Mouse (Mus musculus): ENCODE data around the gene Arfgap2.

Arfgap2 gene

DNA sequence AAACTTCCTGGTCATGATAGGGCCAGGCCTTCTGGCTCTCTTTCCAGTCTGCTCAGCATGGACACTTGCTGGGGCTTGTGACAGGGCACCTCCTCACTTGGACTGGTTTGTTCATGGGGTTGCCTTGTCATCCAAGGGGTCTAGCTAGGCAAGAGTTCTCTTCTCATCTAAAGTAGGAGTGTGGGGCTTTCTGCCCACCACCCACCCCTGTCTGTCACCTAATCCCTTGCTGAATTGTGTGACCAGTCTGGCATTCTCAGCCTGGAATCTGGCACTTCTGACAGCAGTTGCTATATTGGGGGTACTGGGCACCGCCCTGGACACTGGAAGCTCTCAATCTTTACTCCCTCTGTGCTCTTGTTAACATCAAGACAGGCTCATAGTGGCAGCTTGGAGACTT, 5.3 kb upstream of the Arfgap2 start:
- no peak for DNase-seq (ENCODE audit: low spot score in 2 of 2)

DNA sequence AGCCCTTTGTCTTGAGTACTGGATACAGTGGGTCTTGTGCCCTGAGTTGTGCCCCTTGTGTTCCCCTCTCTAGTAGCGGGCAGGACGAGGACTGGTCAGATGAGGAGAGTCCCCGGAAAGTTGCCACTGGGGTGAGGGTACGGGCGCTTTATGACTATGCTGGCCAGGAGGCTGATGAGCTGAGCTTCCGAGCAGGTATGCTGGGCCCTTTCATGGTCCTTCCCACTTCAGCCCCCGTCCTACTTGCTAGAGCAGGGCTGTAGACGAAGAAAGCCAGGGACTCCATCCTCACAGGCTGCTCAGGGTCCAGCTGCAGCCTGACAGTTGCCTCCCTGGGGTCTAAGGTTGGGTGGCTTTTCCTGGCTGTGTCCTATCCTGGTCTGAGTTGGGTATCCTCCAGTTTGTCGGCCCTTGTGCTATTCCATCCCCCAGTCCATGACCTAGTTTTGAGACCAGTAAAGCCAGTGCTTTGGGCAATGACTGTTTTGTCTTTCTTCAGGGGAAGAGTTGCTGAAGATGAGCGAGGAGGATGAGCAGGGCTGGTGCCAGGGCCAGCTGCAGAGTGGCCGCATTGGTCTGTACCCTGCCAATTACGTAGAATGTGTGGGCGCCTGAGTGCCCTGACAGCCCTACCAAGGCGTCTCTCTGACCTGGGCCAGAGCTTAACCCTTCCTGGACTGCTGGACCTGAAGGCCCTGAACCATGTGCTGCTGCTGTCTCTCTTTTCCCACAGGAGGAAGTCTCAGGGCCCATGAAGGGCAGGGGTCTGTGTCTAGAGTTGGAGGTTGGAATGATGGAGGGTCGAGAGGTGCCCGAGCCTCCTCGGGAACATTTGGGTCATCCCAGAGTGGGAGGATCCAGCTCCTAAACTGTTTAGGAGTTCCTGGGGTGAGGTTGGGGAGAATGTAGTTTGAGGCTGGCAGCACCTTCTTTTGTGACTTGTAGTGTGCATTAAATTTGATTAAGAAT, 798 bp upstream of the Arfgap2 start:
- no peak for DNase-seq (ENCODE audit: low spot score in 2 of 2)

DNA sequence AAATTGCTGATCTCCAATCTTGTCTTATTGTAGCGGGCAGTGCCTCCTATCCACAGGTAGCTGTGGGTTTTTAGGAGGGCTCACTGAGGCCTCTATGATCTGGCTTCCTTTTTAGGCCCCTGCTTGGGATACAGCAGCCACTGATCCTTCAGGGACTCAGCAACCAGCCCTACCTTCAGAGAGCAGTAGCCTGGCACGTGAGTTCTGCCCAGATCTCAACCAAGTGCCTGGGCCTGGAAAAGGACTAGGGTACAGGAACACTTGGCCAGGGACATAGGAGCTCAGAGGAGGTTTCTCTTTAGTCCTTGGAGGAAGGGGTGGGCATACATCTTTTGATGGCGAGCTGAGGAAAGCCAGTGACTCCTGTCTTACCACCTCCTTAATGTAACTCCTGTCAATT, 3.3 kb downstream of the Arfgap2 start:
- no peak for DNase-seq (ENCODE audit: low spot score in 2 of 2)

DNA sequence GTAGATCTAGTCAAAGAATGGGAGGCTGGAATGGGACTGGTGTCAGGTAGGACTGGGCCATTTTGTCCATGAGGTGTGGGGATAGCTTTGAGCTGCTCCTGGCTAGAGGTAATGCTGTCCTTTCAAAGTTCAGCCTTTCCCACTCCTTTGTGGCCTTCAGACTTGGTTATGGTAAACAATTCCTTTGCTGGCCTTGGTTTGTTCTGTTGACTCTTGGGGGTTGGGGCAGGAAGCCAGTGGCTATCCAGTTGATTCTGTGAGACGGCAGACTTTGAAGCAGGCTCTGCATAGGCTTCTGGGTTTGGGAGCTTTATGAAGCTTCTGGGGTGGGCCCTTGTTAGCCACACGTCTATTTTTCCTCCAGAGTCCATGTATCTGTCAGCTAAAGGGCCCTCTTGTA, 3.9 kb downstream of the Arfgap2 start:
- DNase-seq (ENCODE audit: low spot score in 2 of 2): no peak

DNA sequence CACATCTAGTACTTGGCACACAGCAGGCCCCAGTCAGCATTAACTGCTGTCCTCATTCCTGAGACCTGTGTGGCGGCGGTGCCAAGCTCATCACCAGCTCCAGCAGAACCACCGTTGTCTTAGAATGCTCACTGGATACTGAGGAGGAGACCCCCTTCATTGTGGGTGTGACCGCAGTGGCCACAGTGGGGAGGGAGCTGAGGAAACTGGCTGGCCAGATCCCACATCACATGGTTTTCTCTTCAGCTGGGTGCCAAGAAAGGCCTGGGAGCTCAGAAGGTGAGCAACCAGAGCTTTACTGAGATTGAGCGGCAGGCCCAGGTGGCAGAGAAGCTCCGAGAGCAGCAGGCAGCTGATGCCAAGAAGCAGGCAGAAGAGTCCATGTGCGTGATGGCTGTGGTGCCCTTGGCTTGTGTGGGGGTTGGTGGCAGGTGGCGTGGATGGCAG, 4.9 kb downstream of the Arfgap2 start:
- DNase-seq (ENCODE audit: low spot score in 2 of 2): no peak

DNA sequence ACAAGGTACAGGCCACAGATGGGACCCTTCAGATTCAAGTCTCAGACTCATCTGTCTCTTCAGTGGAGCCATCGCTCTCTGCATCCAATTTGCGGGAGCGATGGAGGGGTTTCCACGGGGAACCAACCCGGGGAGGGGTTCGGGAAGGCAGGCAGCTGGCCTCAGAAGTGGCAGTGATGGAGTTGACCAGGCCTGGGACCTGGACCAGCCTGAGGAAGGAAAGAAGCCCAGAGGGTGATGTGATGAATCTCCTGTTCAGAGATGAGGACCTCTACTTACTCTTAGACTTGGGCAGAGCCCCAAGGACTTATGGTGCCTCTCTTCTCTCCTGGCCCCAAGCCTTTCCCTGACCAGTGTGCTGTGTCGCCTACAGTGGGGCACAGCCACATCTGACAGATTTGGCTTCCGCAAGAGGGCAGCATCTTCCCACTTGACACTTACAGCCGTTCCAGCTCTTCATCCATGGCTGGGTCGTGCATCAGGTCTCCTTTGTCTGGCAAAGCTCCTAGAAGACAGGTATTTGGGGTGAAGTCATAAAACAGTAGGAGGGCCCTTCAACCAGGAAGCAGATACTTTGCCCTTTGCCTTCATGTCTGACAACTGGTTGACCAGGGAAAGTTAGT, 14.1 kb downstream of the Arfgap2 start:
- peak in 1 of 2 experiments; percentile 47 for DNase-seq (ENCODE audit: low spot score in 2 of 2)

DNA sequence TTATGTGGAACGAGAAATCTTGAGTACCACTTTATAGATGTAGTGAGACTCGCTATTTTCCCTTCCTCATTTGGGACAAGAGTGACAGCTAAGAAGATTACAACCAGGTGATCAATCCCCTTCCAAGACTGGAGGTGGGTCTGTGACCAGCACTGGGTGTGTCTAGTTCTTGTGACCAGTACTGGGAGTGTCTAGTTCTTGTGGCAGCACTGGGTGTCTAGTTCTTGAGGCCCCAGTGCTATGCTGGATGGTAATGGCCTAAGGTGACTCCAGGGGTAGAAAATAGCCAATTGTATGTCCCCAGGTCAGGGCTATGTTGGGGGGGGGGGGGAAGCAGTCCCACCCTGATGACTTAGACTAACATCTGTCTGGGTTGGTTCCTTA, 14.6 kb downstream of the Arfgap2 start:
- DNase-seq (ENCODE audit: low spot score in 2 of 2): no peak

DNA sequence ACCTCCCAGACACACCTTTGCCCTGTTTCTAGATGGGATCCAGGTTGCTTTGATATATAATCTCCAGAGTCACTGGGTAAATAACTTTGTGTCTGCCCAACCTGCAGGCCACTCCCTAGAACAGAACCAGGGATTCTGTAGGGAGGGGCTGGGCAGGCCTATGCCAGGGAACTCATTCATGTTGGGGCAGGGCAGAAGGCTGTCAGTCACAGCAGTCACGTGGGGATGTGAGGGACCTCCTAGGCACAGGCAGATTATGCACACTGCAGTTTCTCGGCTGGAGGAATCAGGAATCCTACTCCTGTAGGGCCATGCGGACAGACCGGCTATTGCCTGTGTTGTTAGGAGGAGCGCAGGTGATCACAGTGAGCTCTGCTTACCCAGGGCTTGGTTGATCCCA, 16.6 kb downstream of the Arfgap2 start:
- no peak for DNase-seq (ENCODE audit: low spot score in 2 of 2)

DNA sequence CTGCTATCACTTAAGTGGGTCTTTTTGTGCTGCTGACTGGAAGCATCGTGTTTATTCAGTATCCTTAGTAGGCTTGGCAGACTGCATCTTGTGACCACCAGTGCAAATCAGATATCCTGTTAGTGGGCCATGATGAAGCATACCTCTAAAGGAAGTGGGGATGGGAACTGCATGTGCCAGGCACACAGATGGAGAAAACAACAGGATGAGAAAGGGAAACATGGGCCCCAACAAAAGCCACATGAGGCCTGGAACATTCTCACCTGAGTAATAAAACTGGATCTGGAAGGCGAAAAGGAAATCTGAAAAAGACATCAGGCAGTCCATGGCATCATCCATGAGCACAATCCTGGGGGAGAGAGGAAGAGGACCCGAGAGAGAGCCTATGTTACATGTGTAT, 19.2 kb downstream of the Arfgap2 start:
- no peak for DNase-seq (ENCODE audit: low spot score in 2 of 2)

DNA sequence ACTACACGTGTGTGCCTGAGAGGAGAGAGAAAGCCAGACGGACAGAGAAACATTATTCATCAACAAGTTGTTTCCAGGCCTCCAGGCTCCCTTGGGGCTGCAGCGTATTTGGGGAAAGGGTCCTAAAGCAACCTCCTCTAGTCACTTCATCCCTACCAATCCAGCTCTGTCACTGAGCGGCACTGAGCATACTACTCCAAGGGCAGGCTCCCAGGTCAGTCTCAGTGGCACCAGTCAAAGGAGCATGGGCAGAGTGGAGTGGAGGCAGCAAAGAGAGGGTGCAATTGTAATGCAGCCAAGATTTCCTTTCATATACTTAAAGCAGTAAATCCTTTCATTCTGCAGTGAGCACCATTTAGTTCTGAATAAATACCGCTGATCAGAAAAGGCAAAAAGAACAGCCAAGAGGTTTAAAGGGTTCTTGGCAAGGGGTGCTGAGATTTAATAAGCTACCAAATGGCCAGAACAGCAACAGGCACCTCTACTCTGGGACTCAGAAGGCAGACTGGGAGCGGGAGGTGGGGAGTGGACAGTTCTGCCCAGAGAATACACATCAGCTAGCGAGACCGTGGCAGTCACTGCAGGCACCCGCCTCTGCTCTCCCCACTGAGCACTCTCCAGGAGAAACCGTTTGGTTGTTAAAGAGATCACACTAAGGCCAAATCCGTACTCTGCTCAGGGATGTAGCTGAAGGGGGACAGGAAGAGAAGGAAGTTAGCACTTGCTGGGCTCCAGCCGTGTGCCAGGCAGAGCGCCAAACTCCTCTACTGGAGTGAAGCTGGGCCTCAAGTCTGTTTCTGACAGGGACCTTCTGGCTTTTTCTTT, 19.8 kb downstream of the Arfgap2 start:
- peak in 1 of 2 experiments; percentile 23 for DNase-seq (ENCODE audit: low spot score in 2 of 2)

DNA sequence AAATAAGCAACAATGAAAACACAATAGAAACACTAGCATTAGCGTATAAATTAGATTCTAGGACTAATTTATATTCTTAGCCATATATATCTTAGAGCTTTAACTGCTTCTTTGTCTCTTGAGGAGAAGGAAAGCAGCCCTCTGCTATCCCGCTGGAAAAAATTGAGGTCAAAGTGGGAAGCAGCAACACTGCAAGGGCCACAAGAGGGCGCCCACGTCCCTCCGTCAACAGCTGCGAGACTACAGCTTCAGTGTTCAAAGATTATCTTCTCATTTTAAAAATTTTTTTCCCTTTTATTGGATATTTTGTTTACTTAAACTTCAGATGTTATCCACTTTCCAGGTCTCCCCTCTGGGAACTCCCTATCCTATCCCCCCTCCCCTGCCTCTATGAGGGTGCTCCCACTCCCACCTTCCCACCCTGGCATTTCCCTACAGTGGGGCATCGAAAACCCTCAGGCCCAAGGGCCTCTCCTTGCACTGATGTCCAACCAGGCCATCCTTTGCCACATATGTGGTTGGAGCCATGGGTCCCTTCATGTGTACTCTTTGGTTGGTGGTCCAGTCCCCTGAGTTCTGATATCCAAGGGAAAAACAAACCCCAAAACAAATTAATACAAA, 21.2 kb downstream of the Arfgap2 start:
- DNase-seq (ENCODE audit: low spot score in 2 of 2): peak in 1 of 2 experiments; percentile 72

DNA sequence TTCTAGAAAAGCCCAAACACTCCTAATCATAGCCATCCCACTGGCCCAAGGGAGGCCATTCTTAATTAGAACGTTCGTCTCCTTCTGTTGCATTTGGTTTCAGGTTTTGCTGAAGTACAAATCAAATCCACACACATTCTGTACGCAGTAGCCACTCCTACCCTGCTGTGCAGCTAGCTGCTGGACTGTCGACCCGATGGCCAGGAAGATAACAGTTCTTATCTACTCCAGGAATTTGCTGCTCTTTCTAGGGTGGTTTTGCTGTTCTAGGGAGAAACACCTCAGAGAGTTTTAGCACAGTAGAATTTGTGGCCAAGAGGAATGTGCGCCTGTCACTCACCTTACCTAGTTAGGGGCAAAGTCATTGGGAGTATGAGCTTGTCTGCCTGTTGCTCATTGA, 22.8 kb downstream of the Arfgap2 start:
- DNase-seq (ENCODE audit: low spot score in 2 of 2): no peak

DNA sequence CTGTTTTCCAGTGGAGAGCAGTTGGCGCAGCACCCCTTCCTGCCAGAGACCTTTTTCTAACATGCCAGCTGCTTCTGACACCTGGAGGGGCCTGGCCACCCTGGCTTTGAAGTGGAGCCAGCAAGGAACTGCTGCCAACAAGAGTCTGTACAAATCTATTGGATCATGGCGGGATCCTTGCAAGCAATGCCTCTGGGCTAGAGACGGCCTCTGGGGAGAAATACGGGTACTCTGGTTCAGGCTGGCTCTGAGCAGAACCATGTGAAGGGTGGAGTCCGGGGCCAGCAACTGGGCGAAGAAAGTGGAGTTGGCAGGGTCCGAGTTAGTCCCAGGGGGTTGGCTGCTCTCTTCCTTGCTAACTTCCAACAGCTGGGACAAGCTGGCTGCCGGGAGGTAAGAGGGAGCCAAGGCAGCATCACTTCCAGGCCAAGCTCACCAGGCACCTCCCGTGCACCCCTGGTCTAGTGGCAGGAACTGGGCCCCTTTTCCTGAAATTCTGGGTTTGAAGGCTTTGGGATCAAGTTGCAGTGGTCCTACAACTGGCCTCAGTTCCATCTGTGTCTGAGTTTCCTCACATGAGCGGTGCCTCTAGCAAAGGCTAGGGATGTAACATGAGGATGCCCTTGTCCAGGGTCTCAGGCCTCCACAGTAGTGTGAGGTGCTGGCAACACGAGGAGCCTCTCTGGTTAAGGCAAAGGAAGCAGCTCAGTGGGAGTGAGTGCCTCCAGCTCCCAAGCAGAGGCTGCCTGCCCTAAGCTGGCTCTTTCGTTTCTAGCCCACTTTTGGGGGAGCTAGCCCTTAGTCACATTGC, 26.6 kb downstream of the Arfgap2 start:
- DNase-seq (ENCODE audit: low spot score in 2 of 2): no peak

DNA sequence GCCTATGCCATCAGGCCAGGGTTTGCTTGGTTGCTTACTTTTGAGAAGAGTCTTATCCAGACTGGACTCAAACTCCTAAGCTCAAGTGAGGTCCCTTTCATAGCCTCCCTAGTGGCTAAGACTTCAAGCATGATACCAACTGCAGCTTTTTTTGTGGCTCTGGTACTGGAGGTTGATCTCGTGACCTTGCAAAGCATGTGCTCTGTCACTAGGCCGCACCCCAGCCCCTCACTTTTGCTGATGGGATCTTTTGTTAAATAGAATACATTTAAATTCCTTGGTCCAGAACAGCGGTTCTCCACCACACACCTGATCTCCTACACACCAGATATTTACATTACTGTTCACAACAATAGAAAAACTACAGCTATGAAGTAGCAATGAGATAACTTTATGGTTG, 29.5 kb downstream of the Arfgap2 start:
- DNase-seq (ENCODE audit: low spot score in 2 of 2): no peak

DNA sequence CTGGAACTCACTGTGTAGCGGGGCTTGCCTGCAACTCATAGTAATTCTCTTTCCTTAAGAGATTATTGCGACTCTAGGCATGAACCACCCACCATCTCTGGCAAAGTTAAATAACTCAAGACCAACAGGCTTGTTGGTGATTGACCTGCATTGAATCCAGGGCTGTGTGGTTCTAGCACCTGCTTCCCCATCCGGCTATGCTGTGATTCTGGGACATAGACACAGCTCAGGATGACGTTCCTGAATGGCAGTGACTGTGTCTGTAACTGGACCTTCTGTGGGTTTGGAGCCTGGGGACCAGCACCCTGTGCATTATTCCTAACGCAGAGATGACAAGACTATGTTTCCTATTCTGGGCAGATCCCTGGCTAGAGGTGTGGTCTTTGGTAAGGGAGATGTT, 31.1 kb downstream of the Arfgap2 start:
- DNase-seq (ENCODE audit: low spot score in 2 of 2): no peak

DNA sequence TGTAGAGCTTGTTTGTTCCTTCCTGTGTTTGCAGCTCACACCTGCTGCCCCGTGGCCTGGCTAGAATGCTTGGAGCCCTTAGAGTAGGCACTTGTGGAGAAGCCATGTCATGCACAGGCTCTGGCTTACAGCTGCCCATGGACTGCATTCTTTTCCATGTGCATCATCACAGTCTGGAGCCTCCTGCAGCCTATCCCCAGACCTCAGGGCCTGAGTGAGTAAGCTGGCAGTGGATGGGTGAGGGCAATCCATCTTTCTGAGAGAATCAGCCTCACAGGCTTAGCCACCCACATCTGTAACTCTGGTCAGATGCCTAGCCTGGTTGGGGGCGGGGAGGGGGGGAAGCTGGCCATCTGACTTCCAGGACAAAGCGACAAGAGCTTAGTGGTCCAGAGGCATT, 34.4 kb downstream of the Arfgap2 start:
- DNase-seq (ENCODE audit: low spot score in 2 of 2): no peak

DNA sequence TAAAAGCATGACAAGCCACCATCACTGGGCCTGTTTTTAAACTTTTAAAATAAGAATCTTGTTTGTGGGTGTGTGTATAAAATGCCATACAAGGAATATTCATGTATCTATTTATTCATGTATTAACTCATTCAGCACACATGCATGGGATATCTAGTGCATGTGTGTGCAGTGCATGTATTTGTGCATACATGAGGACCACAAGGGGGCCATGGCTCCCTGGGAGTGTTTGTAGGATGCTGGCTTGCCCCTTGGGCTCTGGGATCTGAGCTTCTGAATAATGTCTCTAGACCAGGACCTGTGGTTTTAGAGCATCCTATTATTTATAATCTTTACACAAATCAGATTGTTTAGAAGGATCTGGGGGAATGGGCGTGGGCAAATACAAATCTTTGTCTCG, 36.0 kb downstream of the Arfgap2 start:
- no peak for DNase-seq (ENCODE audit: low spot score in 2 of 2)

DNA sequence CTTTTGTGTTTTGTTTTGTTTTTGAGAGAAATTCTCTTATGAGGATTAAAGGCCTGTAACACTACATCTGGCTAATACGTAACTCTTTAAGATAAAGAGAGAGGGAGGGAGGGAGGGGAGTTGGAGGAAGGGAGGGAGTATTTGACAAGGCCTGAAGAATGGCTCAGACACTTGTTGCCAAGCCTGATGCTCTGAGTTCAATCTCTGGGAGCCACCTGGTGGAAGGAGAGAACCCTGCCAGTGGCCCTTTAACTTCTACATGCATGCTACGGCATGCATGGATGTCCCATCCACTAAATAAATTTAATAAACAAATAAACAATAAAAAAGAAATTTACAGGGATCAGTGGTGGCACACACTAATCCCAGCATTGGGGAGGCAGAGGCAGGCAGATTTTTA, 37.1 kb downstream of the Arfgap2 start:
- no peak for DNase-seq (ENCODE audit: low spot score in 2 of 2)

DNA sequence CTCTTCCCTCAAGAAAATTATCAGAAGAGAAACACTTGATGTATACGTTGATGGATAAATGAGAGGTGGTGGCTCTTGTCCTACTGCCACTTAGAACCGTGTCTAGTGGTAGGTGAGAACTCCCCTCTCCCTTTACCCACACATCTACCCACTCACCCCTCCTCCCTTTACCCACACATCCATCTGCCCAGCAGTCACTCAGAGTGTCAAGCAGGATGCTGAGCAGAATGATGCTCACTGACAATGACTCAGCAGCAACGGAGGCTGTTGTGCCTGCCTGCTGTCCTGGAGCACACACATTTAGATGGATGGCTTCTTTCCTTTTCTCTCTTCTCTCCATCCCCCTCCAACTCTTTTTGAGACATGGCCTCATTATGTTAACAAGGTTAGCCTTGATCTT, 38.1 kb downstream of the Arfgap2 start:
- DNase-seq (ENCODE audit: low spot score in 2 of 2): no peak

DNA sequence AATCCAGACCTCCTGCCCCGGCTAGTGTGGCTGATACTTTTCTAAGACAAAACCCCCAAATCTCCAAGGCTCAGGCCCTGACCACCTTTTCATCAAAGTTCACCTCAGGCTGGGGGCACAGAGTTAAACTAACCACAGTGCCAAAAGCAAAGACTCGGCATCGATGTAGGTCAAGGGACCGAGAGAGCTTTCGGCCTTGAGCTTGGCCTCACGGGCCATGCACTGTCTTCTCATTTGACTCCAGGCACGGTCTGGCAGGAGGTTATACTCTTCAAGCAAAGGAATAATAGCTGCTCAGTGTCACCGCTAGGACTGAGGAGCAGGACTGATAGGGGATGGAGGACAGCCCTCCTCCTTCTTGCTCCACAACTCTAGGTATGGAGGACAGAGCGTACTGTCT, 41.2 kb downstream of the Arfgap2 start:
- no peak for DNase-seq (ENCODE audit: low spot score in 2 of 2)

DNA sequence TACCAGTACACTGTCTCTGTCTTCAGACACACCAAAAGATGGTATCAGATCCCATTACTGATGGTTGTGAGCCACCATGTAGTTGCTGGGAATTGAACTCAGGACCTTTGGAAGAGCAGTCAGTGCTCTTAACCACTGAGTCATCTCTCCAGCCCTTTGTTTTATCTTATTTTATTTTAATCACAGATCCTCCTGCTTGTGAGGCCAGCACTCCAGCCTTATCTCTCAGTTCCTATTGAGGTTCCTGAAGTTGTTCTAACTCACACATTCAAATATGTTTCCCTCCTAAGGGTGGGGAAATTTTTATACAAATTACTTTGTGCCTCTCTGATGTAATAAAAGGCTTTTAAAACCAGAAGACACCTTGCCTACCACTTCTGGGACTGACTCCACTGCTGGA, 41.8 kb downstream of the Arfgap2 start:
- no peak for DNase-seq (ENCODE audit: low spot score in 2 of 2)
